Mouse (Mus musculus): Measurements from ENCODE around the gene Oas1g.
"Not testable (repeated sequence)": the region's sequence is repeated elsewhere in the genome, so short reads cannot be mapped to it uniquely, and the experiment has no call there.

Gene Oas1g

DNA sequence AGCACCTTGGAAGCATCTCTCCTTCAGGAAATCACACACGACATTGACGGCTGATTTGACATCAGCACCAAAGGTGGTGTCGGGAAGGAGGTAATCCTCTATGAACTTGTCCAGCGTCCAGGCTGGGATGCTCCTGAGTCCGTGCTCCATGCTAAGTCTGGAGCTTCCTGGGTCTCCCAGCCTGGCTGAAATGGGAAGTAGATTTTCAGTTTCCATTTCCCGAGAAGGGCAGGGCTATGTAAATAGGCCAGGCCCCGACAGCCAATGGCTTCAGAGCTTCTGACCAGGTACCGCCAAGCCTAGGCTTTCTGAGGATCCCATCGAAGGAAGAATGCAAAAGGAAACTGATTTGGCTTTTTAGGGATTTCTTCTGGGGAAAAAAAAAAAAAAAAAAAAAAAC is at the start of gene Oas1g:
Oas1g (minus strand) TSS at position 201 of the 400 bp plus-strand sequence.
- not testable (repeated sequence) for DNase-seq (ENCODE audit: low spot score in 2 of 2)

DNA sequence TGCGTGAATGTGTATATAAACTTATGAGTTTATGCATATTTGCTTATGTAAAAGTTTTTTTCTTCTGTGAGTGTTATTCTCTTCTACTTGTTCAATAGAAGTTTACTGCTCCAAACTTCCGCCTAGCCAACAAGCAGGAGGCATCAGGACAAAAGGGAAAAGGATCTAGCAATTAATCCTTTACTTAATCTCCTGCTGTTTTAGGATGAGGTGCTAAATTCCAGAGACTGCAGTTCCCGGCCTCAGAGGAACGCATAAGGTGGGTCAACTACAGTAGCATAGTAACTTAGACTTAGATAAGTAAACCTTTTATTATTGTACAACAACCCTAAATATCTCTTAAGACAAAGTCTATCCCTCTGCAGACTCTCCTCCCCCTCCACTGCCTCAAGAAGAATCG is 46.6 kb upstream of the Oas1g start:
- no peak for DNase-seq (ENCODE audit: low spot score in 2 of 2)

DNA sequence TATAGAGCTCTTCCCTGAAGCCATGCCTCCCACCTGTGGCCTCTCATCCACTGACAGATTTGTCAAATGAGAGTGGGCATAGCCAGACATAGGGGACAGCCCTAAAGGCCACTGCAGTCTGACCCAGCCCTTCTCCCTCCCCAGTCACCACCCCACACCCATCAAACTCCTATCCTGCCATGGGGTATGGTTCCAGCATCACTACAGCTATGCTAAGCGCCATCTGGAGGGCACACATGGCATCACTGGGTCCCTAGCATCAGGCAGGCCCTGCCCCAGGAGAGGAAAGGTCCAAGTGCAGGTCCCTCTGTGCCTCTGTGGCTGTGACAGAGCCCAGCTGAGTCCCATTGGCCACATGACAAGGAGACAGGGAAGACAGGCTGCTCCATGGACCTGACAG is 39.6 kb upstream of the Oas1g start:
- DNase-seq (ENCODE audit: low spot score in 2 of 2): no peak

DNA sequence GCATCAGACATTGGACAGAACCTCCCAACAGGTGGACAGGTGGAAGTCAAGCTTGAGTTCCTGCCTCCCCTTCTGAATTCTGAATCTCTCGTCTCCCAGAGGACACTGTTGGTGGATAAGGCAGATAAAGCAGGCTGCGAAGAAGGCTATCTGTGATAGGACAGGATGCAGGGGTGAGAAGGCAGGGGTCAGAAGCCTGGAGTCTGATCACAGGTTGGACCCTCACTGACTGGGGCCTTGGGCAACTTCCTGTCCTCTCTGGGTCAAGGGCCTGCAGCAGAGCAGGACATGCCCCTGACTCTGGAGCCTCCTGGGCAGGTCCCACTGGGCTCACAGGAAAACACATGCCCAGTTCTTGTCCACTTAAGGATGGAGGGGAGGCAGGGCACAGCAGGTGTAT is 38.9 kb upstream of the Oas1g start:
- DNase-seq (ENCODE audit: low spot score in 2 of 2): not testable (repeated sequence)

DNA sequence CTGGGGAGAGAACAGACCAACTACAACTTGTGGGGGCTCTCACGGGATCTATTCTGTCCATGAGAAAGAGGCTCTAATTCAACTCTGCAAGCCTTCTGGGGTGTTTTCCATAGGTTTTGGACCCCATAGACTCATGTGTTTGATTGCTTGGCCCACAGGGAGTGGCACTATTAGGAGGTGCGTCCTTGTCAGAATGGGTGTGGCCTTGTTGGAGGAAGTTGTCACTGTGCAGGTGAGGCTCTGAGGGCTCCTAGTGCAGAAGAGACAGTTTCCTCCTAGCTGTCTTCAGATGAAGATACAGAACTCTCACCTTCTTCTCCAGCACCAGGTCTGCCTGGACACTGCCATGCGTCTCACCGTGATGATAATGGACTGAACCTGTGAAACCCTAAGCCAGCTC is 37.1 kb upstream of the Oas1g start:
- DNase-seq (ENCODE audit: low spot score in 2 of 2): not testable (repeated sequence)

DNA sequence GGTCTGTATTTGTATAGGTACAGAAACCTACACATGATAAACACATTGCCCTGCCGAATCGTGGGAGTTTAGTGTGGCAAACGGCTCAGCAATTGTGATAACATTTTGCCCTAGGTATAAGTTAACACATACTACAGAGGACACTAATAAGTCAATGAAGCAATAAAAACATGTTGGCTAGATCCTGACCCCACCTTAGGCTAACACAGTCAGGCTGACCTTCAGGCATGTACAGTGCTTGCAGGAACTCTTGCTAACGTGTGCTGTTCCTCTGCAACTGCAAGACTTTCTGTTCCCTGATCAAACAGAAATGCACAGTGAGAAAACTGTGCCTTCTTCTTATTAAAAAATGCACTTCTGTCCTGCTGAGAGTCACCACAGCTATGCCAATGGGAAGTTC is 36.6 kb upstream of the Oas1g start:
- DNase-seq (ENCODE audit: low spot score in 2 of 2): no peak

DNA sequence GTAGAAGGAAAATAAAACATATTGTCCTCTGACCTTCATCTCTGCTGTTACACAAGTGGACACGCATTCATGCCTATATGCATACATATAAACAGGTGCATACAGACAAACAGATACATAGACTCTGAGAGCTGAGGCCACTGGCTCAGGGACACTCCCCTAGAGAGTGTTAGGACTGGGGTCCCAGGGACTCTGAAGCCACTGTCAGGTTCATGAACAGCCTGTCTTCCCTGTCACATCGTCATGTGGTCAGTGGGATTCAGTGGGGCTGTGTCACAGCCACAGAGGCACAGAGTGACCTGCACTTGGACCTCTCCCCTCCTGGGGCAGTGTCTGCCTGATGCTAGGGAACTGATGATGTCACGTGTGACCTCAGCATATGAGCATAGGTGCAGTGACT is 32.9 kb upstream of the Oas1g start:
- no peak for DNase-seq (ENCODE audit: low spot score in 2 of 2)

DNA sequence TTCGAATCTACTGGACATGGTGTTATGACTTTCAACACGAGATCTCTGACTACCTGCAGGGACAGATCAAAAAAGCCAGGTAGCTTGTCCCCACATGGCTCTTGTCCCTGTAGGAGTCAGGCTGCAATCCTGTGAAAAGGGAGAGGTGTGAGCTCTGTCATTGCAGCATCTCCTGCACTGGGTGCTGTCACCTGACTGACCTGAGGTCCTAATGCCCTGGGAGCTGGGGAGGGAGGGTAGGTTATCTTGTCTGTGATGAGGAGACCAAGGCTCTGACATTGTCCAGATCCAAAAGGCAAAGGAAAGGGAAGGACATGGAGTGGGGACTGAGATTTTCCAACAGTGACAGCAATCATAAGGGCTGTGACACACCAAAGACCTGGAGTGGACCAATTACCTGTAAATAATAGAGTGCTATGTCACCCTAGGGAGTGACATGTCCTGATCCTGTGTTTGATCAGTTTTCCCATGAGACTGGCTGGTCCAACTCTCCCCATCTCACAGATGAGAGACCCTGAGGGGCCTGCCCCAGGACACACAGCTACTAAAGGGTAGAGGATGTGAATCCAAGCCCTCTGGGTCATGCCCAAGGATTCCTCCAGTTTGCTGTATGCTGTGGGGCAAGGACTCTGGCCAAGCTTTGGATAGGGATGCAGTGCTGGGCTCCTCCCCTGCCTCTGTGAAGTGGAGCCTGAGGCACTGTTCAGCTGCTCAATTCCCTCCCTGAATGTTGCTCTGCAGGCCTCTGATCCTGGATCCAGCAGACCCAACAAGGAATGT is 31.9 kb upstream of the Oas1g start:
- not testable (repeated sequence) for DNase-seq (ENCODE audit: low spot score in 2 of 2)

DNA sequence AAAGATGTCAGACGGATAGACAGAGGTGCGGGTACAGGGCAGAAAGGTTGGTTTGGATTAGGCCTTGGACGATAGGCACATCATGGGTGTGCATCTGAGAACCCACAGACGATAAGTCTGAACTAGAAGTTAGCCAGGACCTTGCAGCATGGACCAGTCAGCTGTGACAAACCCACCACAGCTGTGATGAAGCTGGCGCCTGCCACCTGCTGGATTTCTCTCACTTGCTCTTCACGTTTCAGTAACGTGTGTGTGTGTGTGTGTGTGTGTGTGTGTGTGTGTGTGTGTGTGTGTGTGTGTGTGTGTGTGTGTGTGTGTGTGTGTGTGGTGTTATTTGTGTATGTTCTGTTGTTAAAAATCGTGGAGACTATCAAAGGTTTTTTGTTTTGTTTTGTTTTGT is 26.8 kb upstream of the Oas1g start, which contains the start of gene Oas1d:
Oas1d (plus strand) TSS at position 333 of the 400 bp plus-strand sequence.
- DNase-seq (ENCODE audit: low spot score in 2 of 2): not testable (repeated sequence)

DNA sequence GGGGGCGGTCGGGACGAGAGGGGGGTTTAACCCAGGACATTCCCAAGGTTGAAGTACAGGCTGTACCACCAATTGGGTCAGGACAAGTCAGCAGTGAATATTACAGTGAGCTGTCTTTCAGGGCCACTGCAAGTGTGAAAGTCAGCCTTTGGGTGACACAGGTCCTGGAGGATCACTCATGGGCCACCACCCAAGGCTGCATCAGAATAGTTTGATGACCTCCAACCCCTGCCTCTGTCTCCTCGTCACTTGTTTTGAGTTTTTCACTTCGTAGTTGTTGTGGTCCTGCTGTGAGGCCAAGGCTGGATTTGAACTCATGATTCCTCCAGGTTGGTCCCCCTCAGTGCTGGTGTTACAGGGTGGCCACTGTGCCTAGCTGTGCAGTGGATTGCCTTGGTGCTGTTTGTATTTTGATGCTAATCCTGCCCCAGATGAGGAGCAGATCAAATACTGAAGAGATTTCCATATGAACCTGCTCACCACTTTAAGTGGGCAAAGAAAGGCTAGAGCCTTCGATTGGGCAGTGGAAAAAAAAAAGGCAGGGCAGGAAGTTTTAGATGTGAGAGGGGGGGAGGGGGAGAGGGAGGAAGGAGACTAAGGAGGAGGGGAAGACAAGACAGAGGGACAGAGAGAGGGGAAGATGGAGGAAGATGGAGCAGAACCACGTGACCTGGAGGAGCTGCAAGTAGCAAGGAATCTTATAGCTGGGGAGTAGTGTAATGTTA is 20.9 kb upstream of the Oas1g start:
- DNase-seq (ENCODE audit: low spot score in 2 of 2): no peak

DNA sequence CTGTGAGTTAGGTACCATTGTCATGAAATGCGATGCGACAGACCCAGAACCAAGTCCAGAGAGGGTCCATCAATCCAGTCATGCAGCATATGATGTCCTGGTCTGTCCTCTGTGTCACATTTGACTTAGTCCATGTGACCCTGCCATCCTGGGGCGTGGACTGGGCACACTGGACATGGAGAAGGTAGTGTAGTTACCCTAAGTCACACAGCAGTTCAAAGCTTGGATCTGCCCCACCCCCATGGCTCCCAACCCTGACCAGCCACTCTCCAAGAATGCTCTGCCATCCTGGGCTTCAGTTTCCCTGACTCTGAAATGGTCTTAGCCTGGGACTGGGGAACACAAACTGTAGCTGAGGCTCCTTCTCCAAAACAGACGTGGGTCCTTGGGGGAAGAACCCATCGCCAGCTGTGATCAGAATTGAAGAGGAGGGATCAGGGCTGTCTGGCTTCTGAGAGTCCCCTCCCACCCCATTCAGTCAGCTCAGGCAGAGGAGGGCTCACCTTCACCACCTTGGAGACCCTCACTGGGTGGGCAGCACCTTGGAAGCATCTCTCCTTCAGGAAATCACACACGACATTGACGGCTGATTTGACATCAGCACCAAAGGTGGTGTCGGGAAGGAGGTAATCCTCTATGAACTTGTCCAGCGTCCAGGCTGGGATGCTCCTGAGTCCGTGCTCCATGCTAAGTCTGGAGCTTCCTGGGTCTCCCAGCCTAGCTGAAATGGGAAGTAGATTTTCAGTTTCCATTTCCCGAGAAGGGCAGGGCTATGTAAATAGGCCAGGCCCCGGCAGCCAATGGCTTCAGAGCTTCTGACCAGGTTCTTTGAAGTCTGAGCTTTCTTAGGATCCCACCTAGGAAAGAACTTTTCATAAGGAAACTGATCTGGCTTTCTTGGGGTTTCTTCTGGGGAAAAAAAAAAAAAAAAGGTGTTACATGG is 19.6 kb upstream of the Oas1g start, which contains the start of gene Oas1a:
Oas1a (minus strand) TSS at position 731 of the 943 bp plus-strand sequence.
- not testable (repeated sequence) for DNase-seq (ENCODE audit: low spot score in 2 of 2)

DNA sequence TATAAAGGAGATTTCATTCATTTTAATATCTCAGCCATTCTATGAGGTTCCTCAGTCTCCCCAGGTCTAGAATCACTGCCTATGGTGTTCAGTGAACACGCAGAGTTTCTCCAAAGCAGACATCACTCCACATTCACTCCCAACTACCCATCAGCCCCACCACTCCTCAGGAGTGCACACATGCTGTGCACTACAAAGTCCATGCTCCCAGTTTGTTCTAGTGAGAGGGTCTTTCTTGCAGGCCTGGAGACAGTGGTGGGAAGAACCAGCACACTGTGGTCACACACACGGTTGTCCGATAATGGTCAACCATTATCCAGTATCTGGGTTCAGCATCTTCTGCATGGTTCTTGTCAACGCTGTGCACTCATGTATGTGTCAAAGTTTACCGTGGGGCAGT is 14.6 kb upstream of the Oas1g start:
- DNase-seq (ENCODE audit: low spot score in 2 of 2): no peak

DNA sequence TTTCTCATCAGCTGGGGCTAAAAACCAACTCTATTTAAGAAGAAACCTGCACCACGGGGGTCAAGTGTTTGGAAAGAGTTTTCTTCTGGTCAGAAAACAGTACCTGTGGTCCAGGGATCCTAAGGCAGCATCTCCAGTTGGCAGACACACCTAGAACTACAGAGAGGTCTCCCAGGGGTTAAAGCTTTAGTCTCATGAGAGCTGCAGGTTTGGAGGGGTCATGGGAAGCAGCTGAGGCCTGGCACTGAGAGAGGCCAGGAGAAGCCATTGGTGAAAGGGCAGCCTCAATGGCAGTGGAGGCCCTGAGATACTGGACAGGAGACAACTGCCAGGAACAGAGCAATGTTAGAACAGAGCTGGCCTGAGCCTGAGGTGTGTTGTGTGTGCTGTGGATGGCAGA is 13.3 kb upstream of the Oas1g start:
- DNase-seq (ENCODE audit: low spot score in 2 of 2): no peak

DNA sequence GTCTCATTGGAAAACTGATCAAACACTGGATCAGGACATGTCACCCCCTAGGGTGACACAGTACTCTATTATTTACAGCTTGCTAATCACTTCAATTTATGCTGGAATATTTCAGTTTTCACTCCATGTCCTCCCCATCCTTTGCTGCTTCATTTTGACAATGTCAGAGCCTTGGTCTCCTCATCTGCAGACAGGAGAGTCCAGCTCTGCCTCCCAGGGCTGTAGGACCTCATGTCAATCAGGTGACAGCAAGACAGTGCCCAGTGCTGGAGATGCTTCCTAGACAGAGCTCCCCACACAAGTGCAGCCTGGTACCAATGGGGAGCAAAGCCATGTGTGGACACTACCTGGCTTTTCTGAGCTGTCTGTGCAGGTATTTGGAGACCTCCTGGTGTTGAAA is 11.3 kb upstream of the Oas1g start:
- no peak for DNase-seq (ENCODE audit: low spot score in 2 of 2)

DNA sequence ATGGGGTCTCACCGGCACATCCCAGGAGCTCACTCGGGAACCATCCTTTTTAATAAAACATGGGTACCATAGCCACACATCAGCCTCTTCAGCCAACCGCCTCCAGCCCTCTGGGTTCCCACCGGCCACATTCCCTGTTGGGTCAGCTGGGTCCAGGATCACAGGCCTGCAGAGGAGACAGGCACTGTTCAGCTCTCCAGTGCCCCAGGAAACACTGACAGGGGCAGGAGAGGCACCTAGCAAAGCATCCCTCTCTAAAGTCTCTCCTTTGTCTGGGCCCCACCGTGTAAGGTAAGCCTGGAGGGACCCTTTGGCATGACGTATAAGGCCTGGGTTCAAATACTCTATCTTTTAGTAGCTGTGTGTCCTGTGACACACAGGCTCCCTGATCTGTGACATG is 10.9 kb upstream of the Oas1g start:
- no peak for DNase-seq (ENCODE audit: low spot score in 2 of 2)

DNA sequence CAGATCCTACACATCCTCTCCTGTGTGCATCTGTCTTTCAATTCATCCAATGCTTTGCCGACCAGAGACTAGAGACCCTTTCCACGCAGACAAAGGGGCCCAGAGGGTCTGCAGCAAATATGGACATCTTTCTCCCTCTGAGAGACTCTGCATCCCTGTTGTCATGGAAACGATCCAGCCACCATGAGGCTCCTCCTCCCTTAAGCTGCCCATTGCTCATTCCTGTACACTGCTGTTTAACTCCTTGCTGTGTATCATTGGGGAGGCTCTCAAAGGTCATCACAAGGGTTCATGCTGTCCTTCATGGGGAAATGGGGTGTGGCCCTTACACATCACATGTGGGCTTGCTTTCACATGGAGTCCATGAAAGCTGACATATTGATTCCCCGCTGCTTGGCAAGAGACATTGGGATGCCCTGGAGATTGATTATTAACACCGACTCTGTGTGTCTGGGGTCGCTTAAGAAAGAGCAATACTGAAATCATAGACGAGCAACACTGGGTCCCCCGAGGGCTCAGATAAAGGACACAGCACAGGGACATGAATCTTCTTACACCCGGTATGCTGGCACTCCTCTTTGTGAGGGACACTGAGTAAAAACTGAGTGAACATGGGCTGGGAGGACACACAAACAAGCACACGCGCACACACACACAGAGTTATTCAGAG is 8.0 kb upstream of the Oas1g start:
- no peak for DNase-seq (ENCODE audit: low spot score in 2 of 2)

DNA sequence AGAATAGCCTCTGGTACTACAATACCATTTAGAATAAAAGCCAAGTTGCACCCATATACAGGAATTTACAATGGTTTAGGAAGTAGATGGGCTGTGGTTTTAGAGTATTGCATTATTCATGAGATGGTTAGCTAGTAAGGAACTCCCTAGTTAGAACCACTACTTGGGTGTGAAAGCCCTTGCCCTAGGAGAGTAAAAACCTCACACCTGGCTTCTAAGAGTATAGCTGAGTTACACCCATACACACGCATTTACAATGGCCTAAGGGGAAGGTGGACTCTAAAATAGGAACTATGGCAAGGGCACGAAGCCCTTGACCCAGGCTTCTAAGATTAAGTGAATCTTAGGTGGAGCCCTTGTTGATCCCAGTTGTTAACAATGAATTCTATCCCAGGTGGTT is 7.3 kb upstream of the Oas1g start:
- not testable (repeated sequence) for DNase-seq (ENCODE audit: low spot score in 2 of 2)

DNA sequence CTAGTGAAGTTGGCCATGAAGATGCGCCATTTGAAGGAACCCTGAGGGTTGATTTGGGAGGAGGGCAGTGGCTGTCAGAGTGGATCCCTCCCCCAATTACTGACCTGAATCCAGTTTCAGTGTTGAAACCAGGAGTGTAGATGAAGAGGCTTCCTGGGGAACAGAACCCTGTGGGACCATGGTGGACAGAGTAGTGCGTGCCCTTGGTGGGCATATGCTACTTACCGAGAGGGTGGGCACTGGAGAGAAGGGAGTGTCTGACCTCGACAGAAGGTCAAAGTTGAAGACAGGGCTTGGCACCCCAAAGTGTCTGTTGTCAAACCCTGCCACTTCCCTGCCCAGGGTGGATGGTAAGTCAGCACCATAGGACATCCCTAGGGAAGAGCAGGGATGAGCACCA is 6.5 kb upstream of the Oas1g start:
- DNase-seq (ENCODE audit: low spot score in 2 of 2): not testable (repeated sequence)

DNA sequence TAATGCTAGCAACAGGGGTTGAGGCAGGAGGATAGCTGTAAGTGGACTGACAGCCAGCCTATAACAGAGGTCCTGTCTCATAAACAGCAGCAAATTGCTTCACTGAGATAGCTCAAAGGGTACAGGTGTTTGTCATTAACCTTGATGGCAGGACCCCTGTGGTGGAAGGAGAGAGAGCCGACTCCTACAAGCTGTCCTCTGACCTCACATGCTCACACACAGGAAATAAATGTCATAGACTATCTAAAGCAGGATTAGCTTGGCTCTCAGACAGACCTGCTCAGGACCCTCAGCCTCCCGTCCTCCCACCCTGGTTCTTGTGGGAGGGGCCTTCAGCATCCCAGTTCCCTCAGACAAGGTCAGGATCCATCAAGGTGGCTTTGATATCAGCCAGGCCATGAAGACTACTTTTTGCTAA is 4.8 kb upstream of the Oas1g start:
- no peak for DNase-seq (ENCODE audit: low spot score in 2 of 2)

DNA sequence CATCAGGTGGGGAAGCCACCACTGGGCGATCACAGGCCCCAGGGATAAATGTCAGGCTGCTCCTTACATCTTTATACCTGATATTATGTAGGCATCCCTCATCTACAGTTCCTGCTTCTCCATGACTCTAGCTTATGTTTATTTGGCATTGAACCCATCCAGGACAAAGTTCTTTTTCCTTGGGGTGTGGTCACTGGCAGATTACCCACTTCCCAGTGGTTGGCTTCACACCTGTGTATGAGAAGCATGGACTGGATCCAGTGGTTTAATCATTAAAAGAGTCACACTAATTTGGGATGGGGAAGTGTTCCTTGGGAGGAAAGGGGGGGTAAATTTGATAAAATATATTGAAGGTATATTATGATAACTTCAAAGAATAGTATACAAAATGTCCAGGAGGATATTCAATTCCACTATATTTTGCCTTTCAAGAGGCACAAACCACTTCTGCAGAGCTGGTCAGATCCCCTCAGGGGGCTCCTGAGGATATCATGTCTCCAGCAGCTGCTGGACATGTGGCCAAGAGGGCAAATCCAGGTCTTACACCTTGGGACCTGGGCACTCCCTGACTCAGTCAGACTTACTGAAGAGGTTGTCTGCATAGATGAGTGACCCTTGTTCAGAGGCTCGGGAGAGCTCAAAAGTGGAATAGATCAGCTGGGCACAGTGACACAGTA is 4.3 kb upstream of the Oas1g start:
- DNase-seq (ENCODE audit: low spot score in 2 of 2): not testable (repeated sequence)

DNA sequence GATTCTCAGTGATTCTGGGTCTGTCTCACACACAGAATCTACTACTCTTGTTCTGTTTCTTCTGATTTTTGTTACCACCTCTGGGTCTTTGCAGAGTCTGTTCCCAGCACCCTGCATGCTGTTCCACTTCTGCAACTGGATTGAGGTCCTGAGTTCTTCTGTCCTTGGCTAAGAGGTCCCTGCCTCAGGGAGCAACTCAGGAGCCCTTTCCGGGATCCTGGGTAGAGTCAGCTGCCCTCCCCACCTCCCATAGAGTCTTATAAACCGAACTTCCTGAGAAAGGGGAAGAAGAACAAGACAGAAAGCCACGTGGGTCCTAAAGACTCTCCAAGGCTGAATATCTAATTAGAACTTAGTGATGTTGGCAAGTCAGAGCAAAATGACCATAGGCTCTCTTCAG is 3.6 kb upstream of the Oas1g start:
- DNase-seq (ENCODE audit: low spot score in 2 of 2): no peak
